Mouse (Mus musculus) gastrocnemius, postnatal 10 days (tissue): Measurements from ENCODE around the gene Hoxc8. TPM values are rescaled to one million over a fixed set of nuclear protein-coding genes. Genes with fewer than 3 reads are reported as not detected.

ENCODE experiments used
- DNase-seq: peaks from one replicate; pipeline ENCODE4 v3.0.0; 2021; ENCODE audit warnings: mixed read lengths
- long read RNA-seq, 2 experiments: library from polyadenylated mRNA; stranded (forward); transcript quantifications; one replicate each; pipeline ENCODE4 v2.0.0; 2021
- total RNA-seq, 2 experiments: library from RNA; stranded (reverse); gene quantifications; 2 replicates each; pipeline ENCODE4 v1.2.3; 2021

Gene Hoxc8
- total RNA-seq: 1 to 10 TPM; 1.8 to 2.8 TPM
- long read RNA-seq, experiment 1, partial matches to known transcripts: 0 of 2 reads
- long read RNA-seq, experiment 1, other reads (novel, unspliced or antisense): 0 of 2 reads
- long read RNA-seq, experiment 2: 0 reads

DNA sequence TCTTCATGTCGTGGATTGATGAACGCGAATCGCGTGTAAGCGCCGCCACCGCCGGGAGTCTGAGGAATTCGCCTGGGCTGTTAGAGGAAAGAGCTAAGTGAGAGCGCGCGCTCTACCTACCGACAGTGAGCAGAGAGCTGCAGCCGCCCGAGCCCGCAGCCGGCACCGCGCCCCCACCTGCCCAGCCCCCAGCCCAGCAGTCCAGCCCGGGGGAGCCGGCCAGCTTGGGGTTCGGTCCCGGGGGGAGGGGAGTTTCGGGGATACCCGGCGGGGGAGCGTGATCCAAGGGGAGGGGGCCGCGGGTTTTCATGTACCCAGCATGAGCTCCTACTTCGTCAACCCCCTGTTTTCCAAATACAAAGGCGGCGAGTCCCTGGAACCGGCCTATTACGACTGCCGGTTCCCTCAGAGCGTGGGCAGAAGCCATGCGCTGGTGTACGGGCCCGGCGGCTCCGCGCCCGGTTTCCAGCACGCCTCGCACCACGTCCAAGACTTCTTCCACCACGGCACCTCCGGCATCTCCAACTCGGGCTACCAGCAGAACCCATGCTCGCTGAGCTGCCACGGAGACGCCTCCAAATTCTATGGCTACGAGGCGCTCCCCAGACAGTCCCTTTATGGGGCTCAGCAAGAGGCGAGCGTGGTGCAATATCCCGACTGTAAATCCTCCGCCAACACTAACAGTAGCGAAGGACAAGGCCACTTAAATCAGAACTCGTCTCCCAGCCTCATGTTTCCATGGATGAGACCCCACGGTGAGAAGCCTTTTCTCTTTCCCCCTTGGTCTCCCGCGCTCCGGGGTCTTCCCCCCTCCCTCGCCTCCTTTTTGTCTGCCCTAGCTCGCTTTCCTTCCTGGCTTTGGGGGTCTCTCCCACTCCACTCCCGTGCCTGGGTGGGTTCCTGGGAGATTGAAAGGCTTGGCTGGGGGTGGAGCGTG, at the start of gene Hoxc8:
Hoxc8 (plus strand) TSS at position 147 of the 937 bp plus-strand sequence.
- DNase-seq: no peak

GRCm38 (mm10) chr15:102942739-102943467, 47.5 kb upstream of the Hoxc8 start:
- DNase-seq: peak; percentile 66

- DNase-seq: no peak
These were observed 47.0 kb upstream of the Hoxc8 start for GRCm38 (mm10) chr15:102943468-102943813.

- no peak for DNase-seq
These were observed 45.0 kb upstream of the Hoxc8 start for GRCm38 (mm10) chr15:102945185-102946077.

DNA sequence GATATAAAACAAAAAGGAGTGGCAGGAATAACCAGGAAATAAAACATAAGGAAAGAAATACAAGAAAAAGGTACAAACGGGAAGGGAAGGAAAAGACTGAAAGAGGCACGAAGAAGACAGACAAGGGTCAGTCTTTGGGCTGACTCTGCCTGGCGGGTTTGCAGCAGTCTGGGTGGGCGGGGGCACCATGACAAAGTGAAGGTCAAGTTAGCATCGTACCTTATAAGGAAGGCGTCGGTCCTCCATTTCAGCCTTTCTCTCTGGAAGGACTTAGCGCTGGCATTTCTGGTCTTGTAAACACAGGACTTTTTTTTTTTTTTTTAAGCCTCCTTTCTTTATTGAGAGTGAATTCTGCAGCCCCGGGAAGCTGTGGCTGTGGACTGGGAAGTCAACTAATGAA, 43.1 kb upstream of the Hoxc8 start:
- no peak for DNase-seq

- DNase-seq: no peak
These were observed 41.6 kb upstream of the Hoxc8 start for GRCm38 (mm10) chr15:102948842-102949241.

DNA sequence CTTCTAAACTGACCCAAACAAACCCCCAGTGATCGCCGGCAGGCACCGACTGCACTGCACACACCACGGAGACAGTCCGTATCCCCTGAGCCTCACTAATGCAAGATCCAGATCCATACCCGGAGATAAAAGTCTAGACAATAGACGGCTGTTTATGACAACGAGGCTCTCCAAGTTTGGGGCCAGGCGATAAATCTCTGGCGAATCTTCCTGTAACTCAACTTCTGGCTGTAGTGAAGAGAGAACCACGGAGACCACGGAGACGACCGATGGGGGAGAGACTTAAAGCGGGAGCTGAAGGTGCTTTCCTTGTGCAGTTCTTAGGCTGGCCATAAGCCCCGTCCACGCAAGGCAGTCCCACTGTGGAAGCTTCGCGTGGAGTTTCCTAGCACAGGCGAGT, 40.7 kb upstream of the Hoxc8 start:
- DNase-seq: no peak

DNA sequence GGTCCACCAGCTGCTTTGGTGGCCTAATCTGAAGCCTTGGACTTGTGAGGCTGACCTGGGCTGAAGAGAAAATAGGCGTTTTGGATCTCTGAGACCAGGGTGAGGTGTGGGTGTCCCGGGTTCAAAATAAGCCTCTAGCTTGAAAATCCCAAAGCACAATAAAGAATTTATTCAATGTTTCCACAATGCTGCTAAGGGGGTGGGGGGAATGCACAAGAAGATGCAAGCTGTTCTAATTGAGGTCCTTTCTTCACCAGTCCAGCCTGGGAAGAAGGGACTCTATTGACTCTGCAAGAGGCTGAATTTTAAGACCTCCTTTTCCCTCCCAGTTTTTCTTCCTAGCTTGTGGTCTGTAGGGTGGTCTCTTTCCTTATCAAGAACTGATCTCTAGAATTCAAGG, 39.5 kb upstream of the Hoxc8 start:
- DNase-seq: no peak

- DNase-seq: no peak
These were observed 36.8 kb upstream of the Hoxc8 start for GRCm38 (mm10) chr15:102953561-102953960.

GRCm38 (mm10) chr15:102954192-102955006, 36.0 kb upstream of the Hoxc8 start, which contains the start of gene Hoxc11:
Gene Hoxc11 (plus strand): TSS chr15:102954427.
- no peak for DNase-seq

GRCm38 (mm10) chr15:102955007-102955382, 35.4 kb upstream of the Hoxc8 start:
- peak; percentile 67 for DNase-seq

- DNase-seq: peak; percentile 50
These were observed 34.4 kb upstream of the Hoxc8 start for GRCm38 (mm10) chr15:102955833-102956640.

GRCm38 (mm10) chr15:102956906-102957305, 33.5 kb upstream of the Hoxc8 start:
- no peak for DNase-seq

GRCm38 (mm10) chr15:102959663-102960191, 30.7 kb upstream of the Hoxc8 start:
- DNase-seq: no peak

- peak; percentile 39 for DNase-seq
These were observed 28.7 kb upstream of the Hoxc8 start for GRCm38 (mm10) chr15:102961728-102962127.

DNA sequence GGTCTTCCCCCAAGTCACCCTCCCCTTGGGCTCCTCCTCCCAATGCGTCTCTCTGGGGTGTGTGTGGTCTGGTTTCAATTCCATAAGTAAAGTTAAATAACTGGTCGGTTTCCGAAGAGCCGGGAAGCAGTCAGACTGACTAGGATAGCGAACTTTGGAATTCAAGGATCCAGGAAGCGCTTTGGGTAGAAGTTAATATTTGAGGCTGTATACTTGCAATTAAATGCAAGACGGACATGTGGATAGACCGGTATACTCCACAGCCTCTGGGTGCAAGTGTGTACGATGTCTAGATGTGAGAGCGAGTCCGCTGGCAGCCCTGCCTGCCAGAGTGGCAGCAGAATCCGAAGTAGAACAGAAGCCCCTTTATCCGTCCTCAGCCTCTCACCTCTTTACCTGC, 27.9 kb upstream of the Hoxc8 start:
- no peak for DNase-seq

DNA sequence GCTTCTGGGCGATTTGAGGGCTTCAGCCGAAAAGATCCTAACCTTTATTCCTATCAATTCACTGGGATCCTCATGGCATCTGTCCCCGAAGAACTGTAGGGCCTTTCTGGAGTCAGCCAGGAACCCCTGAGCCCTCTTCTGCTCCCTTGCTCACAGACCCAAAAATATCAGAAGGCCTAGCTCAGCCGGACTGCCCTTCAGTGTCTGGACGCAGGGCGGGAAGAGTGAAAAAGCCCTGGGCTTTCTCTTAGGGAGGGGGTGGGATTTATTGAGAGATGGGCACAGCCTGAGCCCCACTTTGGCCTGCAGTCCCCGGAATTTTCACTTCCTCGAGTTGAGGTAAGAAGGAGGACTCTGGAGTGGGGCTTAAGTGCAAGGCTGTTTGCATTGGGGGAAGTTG, 27.1 kb upstream of the Hoxc8 start:
- peak; percentile 31 for DNase-seq

GRCm38 (mm10) chr15:102963671-102964640, 26.5 kb upstream of the Hoxc8 start:
- peak; percentile 68 for DNase-seq
